8 mouse cellular contexts compared by ENCODE assay signal in genomic region chr8:84202466-84202865, GRCm38 (mm10). TPM values are rescaled to one million over a fixed set of nuclear protein-coding genes. Genes with fewer than 3 reads are reported as not detected.
DNase-seq lines count a peak whose midpoint lies in the region; ATAC-seq lines count a peak whose summit lies in the region.

No protein-coding gene starts in this region.

- H3K27me3 ChIP-seq in embryonic facial prominence, embryonic 11.5 days (ENCODE audit: control insufficient read depth, insufficient read depth, low read length) = no peaks in the 10 kb centered on the region
- no peaks in the 10 kb centered on the region for H3K27me3 ChIP-seq in heart, embryonic 16.5 days (ENCODE audit: control insufficient read depth, insufficient read depth, low read length)
- H3K27me3 ChIP-seq in midbrain, embryonic 13.5 days = peaks cover 19% of the 10 kb centered on the region

- H3K9ac ChIP-seq in embryonic facial prominence, embryonic 11.5 days (replicated peaks; ENCODE audit: low read length) = no peak overlapping the region
- peak overlapping the region; percentile 97 for H3K9ac ChIP-seq in heart, embryonic 16.5 days (ENCODE audit: low read length)
- no peak overlapping the region for H3K9ac ChIP-seq in midbrain, embryonic 13.5 days (replicated peaks)

- 85% methylated on average over 9 of the region's 9 CpGs for WGBS in embryonic facial prominence, embryonic 11.5 days
- WGBS in heart, embryonic 16.5 days = 56% methylated on average over 9 of the region's 9 CpGs
- 93% methylated on average over 9 of the region's 9 CpGs for WGBS in midbrain, embryonic 13.5 days

- H3K4me3 ChIP-seq in embryonic facial prominence, embryonic 11.5 days (ENCODE audit: low read depth, low read length) = no peak overlapping the region
- H3K4me3 ChIP-seq in heart, embryonic 16.5 days (ENCODE audit: low read length) = peak overlapping the region; percentile 71
- no peak overlapping the region for H3K4me3 ChIP-seq in midbrain, embryonic 13.5 days (replicated peaks)

- H3K36me3 ChIP-seq in embryonic facial prominence, embryonic 11.5 days (replicated peaks; ENCODE audit: control insufficient read depth, insufficient read depth, low read depth, low read length) = no peaks in the 10 kb centered on the region
- peaks cover 11% of the 10 kb centered on the region for H3K36me3 ChIP-seq in heart, embryonic 16.5 days (ENCODE audit: control insufficient read depth, insufficient read depth)
- no peaks in the 10 kb centered on the region for H3K36me3 ChIP-seq in midbrain, embryonic 13.5 days

- peak; percentile 53 for DNase-seq in ovary, postnatal 36 days (ENCODE audit: low spot score)
- no peak for DNase-seq in ovary, postnatal 14 days (ENCODE audit: low spot score)
- DNase-seq in embryonic facial prominence, embryonic 11.5 days (ENCODE audit: low spot score) = no peak
- DNase-seq in kidney, postnatal 4 days = peak; percentile 46 to 62
- DNase-seq in cerebellum, adult 9-10 months = no peak

- no peak for ATAC-seq in embryonic facial prominence, embryonic 11.5 days (replicated peaks; ENCODE audit: insufficient number of reproducible peaks, low FRiP score, low TSS enrichment, low read depth)
- ATAC-seq in heart, embryonic 16.5 days (replicated peaks; ENCODE audit: extremely low read depth, insufficient read depth, low FRiP score) = no peak
- ATAC-seq in midbrain, embryonic 13.5 days = no peak
- ATAC-seq in megakaryocyte progenitor cell, adult 5-6 weeks (replicated peaks; ENCODE audit: poor library complexity) = no peak

- no peaks in the 10 kb centered on the region for H3K9me3 ChIP-seq in embryonic facial prominence, embryonic 11.5 days (replicated peaks; ENCODE audit: control insufficient read depth, low read length)
- no peaks in the 10 kb centered on the region for H3K9me3 ChIP-seq in heart, embryonic 16.5 days (replicated peaks; ENCODE audit: control insufficient read depth, low read length)
- H3K9me3 ChIP-seq in midbrain, embryonic 13.5 days = no peaks in the 10 kb centered on the region

- peak overlapping the region; percentile 16 for H3K4me2 ChIP-seq in embryonic facial prominence, embryonic 11.5 days (ENCODE audit: low read depth, low read length)
- H3K4me2 ChIP-seq in heart, embryonic 16.5 days (ENCODE audit: low read depth, low read length) = peak overlapping the region; percentile 96
- peak overlapping the region; percentile 74 for H3K4me2 ChIP-seq in midbrain, embryonic 13.5 days (replicated peaks)

- H3K4me1 ChIP-seq in embryonic facial prominence, embryonic 11.5 days (ENCODE audit: control insufficient read depth, insufficient read depth, low read length) = peaks cover 16% of the 10 kb centered on the region
- H3K4me1 ChIP-seq in heart, embryonic 16.5 days (ENCODE audit: control insufficient read depth, insufficient read depth, low read length) = peaks cover 53% of the 10 kb centered on the region
- peaks cover 53% of the 10 kb centered on the region for H3K4me1 ChIP-seq in midbrain, embryonic 13.5 days (replicated peaks)

- H3K27ac ChIP-seq in embryonic facial prominence, embryonic 11.5 days (replicated peaks; ENCODE audit: low read depth, low read length) = no peak overlapping the region
- peak overlapping the region; percentile 99 for H3K27ac ChIP-seq in heart, embryonic 16.5 days (ENCODE audit: low read length)
- peak overlapping the region; percentile 55; the same call in 1 of the 2 replicates for H3K27ac ChIP-seq in midbrain, embryonic 13.5 days

RNA-seq across cellular contexts. Expression of gene Nanos3, which starts 17.4 kb away (rescaled TPM):
- 3.9 and 4.7 TPM in 2 replicates for polyA plus RNA-seq in embryonic facial prominence, embryonic 11.5 days (2014; fragmentation: Nextera tagmentation; extraction: Ambion mirVana)
- 1.5 and 1.6 TPM in 2 replicates for polyA plus RNA-seq in heart, embryonic 16.5 days (2015; fragmentation: Nextera tagmentation; extraction: Ambion mirVana)
- 8.8 and 11.6 TPM in 2 replicates for polyA plus RNA-seq in midbrain, embryonic 13.5 days (2015; fragmentation: Nextera tagmentation; extraction: Ambion mirVana)
- total RNA-seq in megakaryocyte progenitor cell, adult 5-6 weeks (2015) = 0.54 and 1.7 TPM in 2 replicates
- 3.5 TPM in 1 of 2 replicates, not detected in the other for total RNA-seq in megakaryocyte progenitor cell, adult 5-6 weeks (2017)

RNA-seq across cellular contexts. Expression of gene Zswim4, which starts 34.4 kb away (rescaled TPM):
- 15.3 and 16.9 TPM in 2 replicates for polyA plus RNA-seq in embryonic facial prominence, embryonic 11.5 days (2014; fragmentation: Nextera tagmentation; extraction: Ambion mirVana)
- 8.4 and 9.9 TPM in 2 replicates for polyA plus RNA-seq in heart, embryonic 16.5 days (2015; fragmentation: Nextera tagmentation; extraction: Ambion mirVana)
- polyA plus RNA-seq in midbrain, embryonic 13.5 days (2015; fragmentation: Nextera tagmentation; extraction: Ambion mirVana) = 44.9 and 47.4 TPM in 2 replicates
- 3.2 and 3.4 TPM in 2 replicates for total RNA-seq in megakaryocyte progenitor cell, adult 5-6 weeks (2015)
- 4.2 and 5.0 TPM in 2 replicates for total RNA-seq in megakaryocyte progenitor cell, adult 5-6 weeks (2017)

RNA-seq across cellular contexts. Expression of gene D8Ertd738e, which starts 47.1 kb away (rescaled TPM):
- 322 and 340 TPM in 2 replicates for polyA plus RNA-seq in embryonic facial prominence, embryonic 11.5 days (2014; fragmentation: Nextera tagmentation; extraction: Ambion mirVana)
- 297 and 311 TPM in 2 replicates for polyA plus RNA-seq in heart, embryonic 16.5 days (2015; fragmentation: Nextera tagmentation; extraction: Ambion mirVana)
- 261 and 273 TPM in 2 replicates for polyA plus RNA-seq in midbrain, embryonic 13.5 days (2015; fragmentation: Nextera tagmentation; extraction: Ambion mirVana)
- 121 and 132 TPM in 2 replicates for total RNA-seq in megakaryocyte progenitor cell, adult 5-6 weeks (2015)
- 63.4 and 107 TPM in 2 replicates for total RNA-seq in megakaryocyte progenitor cell, adult 5-6 weeks (2017)

RNA-seq across cellular contexts. Expression of gene 4930432K21Rik, which starts 54.6 kb away (rescaled TPM):
- polyA plus RNA-seq in embryonic facial prominence, embryonic 11.5 days (2014; fragmentation: Nextera tagmentation; extraction: Ambion mirVana) = 0.53 and 0.67 TPM in 2 replicates
- 1.2 and 1.3 TPM in 2 replicates for polyA plus RNA-seq in heart, embryonic 16.5 days (2015; fragmentation: Nextera tagmentation; extraction: Ambion mirVana)
- 2.3 and 2.7 TPM in 2 replicates for polyA plus RNA-seq in midbrain, embryonic 13.5 days (2015; fragmentation: Nextera tagmentation; extraction: Ambion mirVana)
- total RNA-seq in megakaryocyte progenitor cell, adult 5-6 weeks (2015) = 0.17 and 0.32 TPM in 2 replicates
- total RNA-seq in megakaryocyte progenitor cell, adult 5-6 weeks (2017) = 2.1 and 2.2 TPM in 2 replicates

RNA-seq across cellular contexts. Expression of gene Mri1, which starts 54.7 kb away (rescaled TPM):
- polyA plus RNA-seq in embryonic facial prominence, embryonic 11.5 days (2014; fragmentation: Nextera tagmentation; extraction: Ambion mirVana) = 50.6 and 54.1 TPM in 2 replicates
- 45.0 and 46.2 TPM in 2 replicates for polyA plus RNA-seq in heart, embryonic 16.5 days (2015; fragmentation: Nextera tagmentation; extraction: Ambion mirVana)
- polyA plus RNA-seq in midbrain, embryonic 13.5 days (2015; fragmentation: Nextera tagmentation; extraction: Ambion mirVana) = 49.7 and 57.5 TPM in 2 replicates
- total RNA-seq in megakaryocyte progenitor cell, adult 5-6 weeks (2015) = 34.3 and 39.1 TPM in 2 replicates
- total RNA-seq in megakaryocyte progenitor cell, adult 5-6 weeks (2017) = 13.8 and 17.4 TPM in 2 replicates

Comparison
In these comparisons a context has a peak if more than half of its experiments do, and no peak if none do; other contexts are left out.
1. DNase-seq: peak in ovary, postnatal 36 days (single experiment) and kidney, postnatal 4 days (2 of 2); none in ovary, postnatal 14 days (single experiment), embryonic facial prominence, embryonic 11.5 days (single experiment) and cerebellum, adult 9-10 months (single experiment).
2. H3K4me2 ChIP-seq: peak in every context shown above with its lines; median percentile 96 in heart, embryonic 16.5 days; 74 in midbrain, embryonic 13.5 days; 16 in embryonic facial prominence, embryonic 11.5 days.